Mouse (Mus musculus) monocyte, adult 5-6 weeks (primary cell): ENCODE measurements around the gene Dpy30. TPM values are rescaled to one million over a fixed set of nuclear protein-coding genes. Genes with fewer than 3 reads are reported as not detected.

Experiments used
- ATAC-seq: fragments of 153-309, 156-312 bp; replicated peaks from 2 replicates; pipeline ENCODE4 v1.8.0; 2017; ENCODE audit warnings: mild to moderate bottlenecking; ENCODE audit not compliant: low TSS enrichment, insufficient number of reproducible peaks, severe bottlenecking, poor library complexity, low FRiP score
- total RNA-seq: library from RNA; stranded (forward); fragments of 200-1000, 200-491, 200-594 nt; gene quantifications from 3 replicates; pipeline ENCODE4 v1.2.3, GENCODE M21; 2017

Dpy30 gene
- total RNA-seq, 1 experiment from 2014 or later = 18.9 TPM

- no peak for ATAC-seq
These were observed 52.0 kb downstream of the Dpy30 start for GRCm38 (mm10) chr17:74271541-74272268.

- ATAC-seq = no peak
These were observed 53.5 kb downstream of the Dpy30 start for GRCm38 (mm10) chr17:74270205-74270604.

GRCm38 (mm10) chr17:74267415-74268180, 56.1 kb downstream of the Dpy30 start:
- no peak for ATAC-seq

- no peak for ATAC-seq
These were observed 58.1 kb downstream of the Dpy30 start for GRCm38 (mm10) chr17:74265636-74266035.

GRCm38 (mm10) chr17:74265156-74265505, 58.6 kb downstream of the Dpy30 start:
- 0 out of 2 replicates have a peak, but pooled peaks have one; percentile 27 for ATAC-seq

GRCm38 (mm10) chr17:74264333-74265155, 59.2 kb downstream of the Dpy30 start:
- no peak for ATAC-seq

GRCm38 (mm10) chr17:74262415-74262814, 61.3 kb downstream of the Dpy30 start:
- no peak for ATAC-seq

Other genes with a start within 250 kb of the Dpy30 start
- 31.5 to 57.2 TPM (median 39.3 TPM) in 3 replicates for gene Memo1, start 28.4 kb downstream of the Dpy30 start, total RNA-seq
- gene Spast, start 15.0 kb upstream of the Dpy30 start, total RNA-seq = 44.4 to 55.2 TPM (median 54.8 TPM) in 3 replicates
- 9.7 to 17.0 TPM (median 10.1 TPM) in 3 replicates for gene Slc30a6, start 71.7 kb upstream of the Dpy30 start, total RNA-seq
- gene Nlrc4, start 135.2 kb upstream of the Dpy30 start, total RNA-seq = 16.7 to 19.4 TPM (median 18.0 TPM) in 3 replicates
- gene Yipf4, start 165.5 kb upstream of the Dpy30 start, total RNA-seq = 67.2 to 82.9 TPM (median 81.1 TPM) in 3 replicates
- 218 to 376 TPM (median 222 TPM) in 3 replicates for gene Birc6, start 204.4 kb upstream of the Dpy30 start, total RNA-seq